ENCODE assay signal across 10 mouse cellular contexts in the genomic region with DNA sequence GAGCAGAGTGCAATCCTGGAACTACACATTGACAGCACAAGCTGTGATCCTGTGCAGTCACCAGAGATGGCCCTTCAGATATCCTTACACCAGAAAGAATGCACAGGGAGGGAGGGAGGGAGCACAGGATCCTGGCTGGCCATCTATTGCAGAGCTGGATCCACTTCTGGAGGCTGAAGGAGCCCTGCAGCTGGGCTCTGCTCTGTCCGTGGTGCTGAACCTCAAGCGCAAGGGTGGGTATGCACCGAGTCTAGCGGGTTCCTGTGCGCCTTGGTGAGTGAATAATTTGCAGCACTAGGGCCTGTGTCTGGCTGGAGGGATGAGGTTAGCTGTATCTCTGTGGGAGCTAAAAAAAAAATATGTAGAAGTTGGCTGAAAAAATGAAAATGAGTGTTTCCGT. TPM values are rescaled to one million over a fixed set of nuclear protein-coding genes. Genes with fewer than 3 reads are reported as not detected.
DNase-seq lines count a peak whose midpoint lies in the region; ATAC-seq and TF ChIP-seq lines count a peak whose summit lies in the region.
"Had no signal": no experiment of that assay in that cellular context is flagged by ENCODE, and none has a peak within 500 bp of the region (broad histone marks: within the 10 kb centered on the region; RNA-seq: fewer than 3 reads in every experiment).

No protein-coding gene starts in this region.

- no peaks in the 10 kb centered on the region for H3K27me3 ChIP-seq in midbrain, embryonic 11.5 days (ENCODE audit: control insufficient read depth, insufficient read depth, low read length)
- peaks cover 2% of the 10 kb centered on the region; the same call in 1 of the 2 replicates for H3K27me3 ChIP-seq in midbrain, embryonic 15.5 days (replicated peaks)
- no peaks in the 10 kb centered on the region for H3K27me3 ChIP-seq in heart, embryonic 10.5 days (ENCODE audit: insufficient read depth, poor library complexity, severe bottlenecking)
- H3K27me3 ChIP-seq in cerebellum, adult 2 months (ENCODE audit: control insufficient read depth, insufficient read depth, low read length) = no peaks in the 10 kb centered on the region; the same call in 1 of the 2 replicates
- H3K27me3 ChIP-seq: liver, embryonic 13.5 days had no signal

- no peaks in the 10 kb centered on the region for H3K4me1 ChIP-seq in midbrain, embryonic 11.5 days (ENCODE audit: control insufficient read depth, insufficient read depth, low read length)
- no peaks in the 10 kb centered on the region for H3K4me1 ChIP-seq in midbrain, embryonic 15.5 days
- H3K4me1 ChIP-seq in heart, embryonic 10.5 days = 0 out of 2 replicates have a peak, but pooled peaks cover 4% of the 10 kb centered on the region
- no peaks in the 10 kb centered on the region for H3K4me1 ChIP-seq in cerebellum, adult 2 months (ENCODE audit: control insufficient read depth, insufficient read depth, low read length)
- H3K4me1 ChIP-seq: liver, embryonic 13.5 days had no signal

- no peaks in the 10 kb centered on the region for H3K36me3 ChIP-seq in midbrain, embryonic 11.5 days (ENCODE audit: control insufficient read depth, insufficient read depth, low read length)
- H3K36me3 ChIP-seq in midbrain, embryonic 15.5 days (replicated peaks) = no peaks in the 10 kb centered on the region
- H3K36me3 ChIP-seq in heart, embryonic 10.5 days = no peaks in the 10 kb centered on the region
- H3K36me3 ChIP-seq: liver, embryonic 13.5 days had no signal

- H3K4me2 ChIP-seq in midbrain, embryonic 11.5 days = no peak overlapping the region
- H3K4me2 ChIP-seq in midbrain, embryonic 15.5 days = no peak overlapping the region
- H3K4me2 ChIP-seq: liver, embryonic 13.5 days had no signal

- no peak overlapping the region for H3K9ac ChIP-seq in midbrain, embryonic 11.5 days (ENCODE audit: low read length)
- no peak overlapping the region for H3K9ac ChIP-seq in midbrain, embryonic 15.5 days
- H3K9ac ChIP-seq: liver, embryonic 13.5 days had no signal

- no peak for TF ChIP-seq POLR2A in cerebellum, adult 2 months (IDR thresholded peaks at IDR 0.05; ENCODE audit: borderline replicate concordance, insufficient read depth, low read length)

- no peak overlapping the region for H3K4me3 ChIP-seq in midbrain, embryonic 11.5 days (ENCODE audit: low read depth, low read length)
- no peak overlapping the region for H3K4me3 ChIP-seq in midbrain, embryonic 15.5 days
- no peak overlapping the region for H3K4me3 ChIP-seq in heart, embryonic 10.5 days
- H3K4me3 ChIP-seq in cerebellum, adult 2 months (replicated peaks; ENCODE audit: insufficient read depth, low read depth, low read length) = no peak overlapping the region
- H3K4me3 ChIP-seq: liver, embryonic 13.5 days had no signal

- no peak overlapping the region for H3K27ac ChIP-seq in midbrain, embryonic 11.5 days (ENCODE audit: low read depth, low read length)
- no peak overlapping the region for H3K27ac ChIP-seq in midbrain, embryonic 15.5 days
- H3K27ac ChIP-seq in heart, embryonic 10.5 days = no peak overlapping the region
- no peak overlapping the region for H3K27ac ChIP-seq in cerebellum, adult 2 months (ENCODE audit: insufficient read depth, low read length)
- H3K27ac ChIP-seq: liver, embryonic 13.5 days had no signal

- no peak for ATAC-seq in midbrain, embryonic 11.5 days (ENCODE audit: low FRiP score)
- no peak for ATAC-seq in midbrain, embryonic 15.5 days (replicated peaks)

- H3K9me3 ChIP-seq in midbrain, embryonic 11.5 days (ENCODE audit: control insufficient read depth, low read length) = no peaks in the 10 kb centered on the region
- no peaks in the 10 kb centered on the region for H3K9me3 ChIP-seq in midbrain, embryonic 15.5 days
- no peaks in the 10 kb centered on the region for H3K9me3 ChIP-seq in heart, embryonic 10.5 days
- H3K9me3 ChIP-seq: liver, embryonic 13.5 days had no signal

- 13% methylated on average over 6 of the region's 6 CpGs for WGBS in midbrain, embryonic 11.5 days
- 14% methylated on average over 6 of the region's 6 CpGs for WGBS in midbrain, embryonic 15.5 days
- WGBS in heart, embryonic 10.5 days = 10% methylated on average over 6 of the region's 6 CpGs
- WGBS in cerebellum, adult 2 months = 9% methylated on average over 6 of the region's 6 CpGs

- no peak for TF ChIP-seq CTCF in cerebellum, adult 2 months (IDR thresholded peaks at IDR 0.05; ENCODE audit: borderline replicate concordance, insufficient read depth, low read depth, low read length)

- peak; percentile 91 for DNase-seq in midbrain, embryonic 11.5 days (ENCODE audit: low spot score, missing footprints)
- peak; percentile 40 for DNase-seq in adrenal gland, adult 8-10 months
- DNase-seq in heart, embryonic 10.5 days (ENCODE audit: low spot score) = peak; percentile 91
- peak; percentile 77 to 78 for DNase-seq in kidney, postnatal 25 days
- DNase-seq in ovary, postnatal 10 days (ENCODE audit: low spot score) = peak; percentile 62
- no peak for DNase-seq in cerebellum, adult 2 months
- DNase-seq in frontal cortex, postnatal 25 days (ENCODE audit: low spot score in 2 of 2) = no peak
- DNase-seq: liver, embryonic 13.5 days had no signal

RNA-seq across cellular contexts. Expression of a gene that starts 12.4 kb away (rescaled TPM):
- not detected in 2 replicates for polyA plus RNA-seq in midbrain, embryonic 11.5 days (2014; fragmentation: Nextera tagmentation; extraction: Ambion mirVana)
- 0.03 TPM in 1 of 2 replicates, not detected in the other for polyA plus RNA-seq in midbrain, embryonic 15.5 days (2015; fragmentation: Nextera tagmentation; extraction: Ambion mirVana)
- not detected for total RNA-seq in adrenal gland, adult 8-10 months (2022)
- 0.63 and 1.00 TPM in 2 replicates for polyA plus RNA-seq in heart, embryonic 10.5 days (2016; fragmentation: Nextera tagmentation; extraction: Ambion mirVana)
- polyA plus RNA-seq in cerebellum, adult 2 months (2012; rRNA removed) = not detected in 2 replicates
- polyA plus RNA-seq: stomach, embryonic 14.5 days had no signal

Comparison
In these comparisons a context has a peak if more than half of its experiments do, and no peak if none do; other contexts are left out.
1. DNase-seq: peak in midbrain, embryonic 11.5 days (single experiment), adrenal gland, adult 8-10 months (single experiment), heart, embryonic 10.5 days (single experiment), kidney, postnatal 25 days (2 of 2) and ovary, postnatal 10 days (single experiment); none in cerebellum, adult 2 months (0 of 2) and frontal cortex, postnatal 25 days (0 of 2).